Mouse (Mus musculus): ENCODE results near the gene Rtn4rl1.

Rtn4rl1 gene

DNA sequence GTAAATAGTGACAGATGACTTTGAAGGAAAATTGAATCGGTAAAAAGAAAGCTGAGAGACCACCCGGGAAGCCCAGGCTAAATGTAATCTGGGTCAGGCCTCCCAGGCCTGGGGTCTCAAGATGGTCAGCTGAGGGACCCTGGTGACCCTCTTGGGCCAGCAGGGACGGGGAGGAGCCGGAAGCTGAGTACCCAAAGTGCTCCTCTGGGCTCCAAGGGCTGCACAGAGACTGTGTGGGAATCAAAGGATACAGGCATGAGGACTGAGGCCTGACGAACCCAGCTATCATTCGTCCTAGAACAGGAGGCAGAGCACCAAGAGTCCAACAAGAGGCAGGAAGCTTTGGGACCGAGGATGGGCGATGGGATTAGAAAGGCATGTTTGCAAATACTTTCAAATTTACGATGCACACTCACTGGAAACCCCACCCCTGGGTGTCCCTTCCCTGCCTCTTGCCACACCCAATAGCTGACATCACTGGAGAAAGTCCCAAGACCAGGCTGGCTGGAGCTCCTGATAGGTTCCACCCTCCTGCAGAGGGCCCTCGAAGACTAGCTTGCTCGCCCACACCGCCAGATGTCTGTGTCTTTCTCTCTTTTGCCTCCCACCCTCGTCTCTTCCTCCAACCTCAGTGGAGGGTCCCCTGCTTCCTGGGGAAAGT, 60.8 kb downstream of the Rtn4rl1 start:
- DNase-seq, result peak; percentile 65

GRCm38 (mm10) chr11:75255330-75255729, 61.7 kb downstream of the Rtn4rl1 start:
- no peak for DNase-seq

GRCm38 (mm10) chr11:75257056-75257648, 63.6 kb downstream of the Rtn4rl1 start:
- DNase-seq, result no peak

DNA sequence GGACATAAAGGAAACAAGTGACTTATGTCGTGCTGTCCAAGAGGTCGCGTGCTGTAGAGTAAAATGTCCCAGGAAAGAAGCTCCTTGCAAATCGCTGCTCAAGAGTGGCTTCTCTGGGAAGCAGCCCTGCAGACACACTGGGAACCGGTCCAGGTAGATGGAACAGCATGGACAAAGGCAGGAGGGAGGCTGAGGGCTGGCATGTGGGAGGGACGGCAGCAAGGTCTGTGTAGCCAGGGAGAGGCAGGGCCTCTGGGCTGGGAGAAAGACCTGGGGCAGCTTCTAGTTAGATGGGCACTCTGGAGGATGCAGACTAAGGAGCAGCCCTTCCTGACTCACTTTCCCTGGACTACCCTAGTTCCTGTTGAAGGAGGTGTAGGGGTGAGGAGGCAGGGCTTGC, 65.8 kb downstream of the Rtn4rl1 start:
- no peak for DNase-seq

- DNase-seq, result no peak
These were observed 66.5 kb downstream of the Rtn4rl1 start for GRCm38 (mm10) chr11:75259996-75260561.

- DNase-seq, result no peak
These were observed 67.4 kb downstream of the Rtn4rl1 start for GRCm38 (mm10) chr11:75261016-75261415.

- no peak for DNase-seq
These were observed 68.1 kb downstream of the Rtn4rl1 start for GRCm38 (mm10) chr11:75261730-75262129.

- no peak for DNase-seq
These were observed 68.6 kb downstream of the Rtn4rl1 start for GRCm38 (mm10) chr11:75262181-75262580.

GRCm38 (mm10) chr11:75262791-75263190, 69.2 kb downstream of the Rtn4rl1 start:
- DNase-seq, result no peak

DNA sequence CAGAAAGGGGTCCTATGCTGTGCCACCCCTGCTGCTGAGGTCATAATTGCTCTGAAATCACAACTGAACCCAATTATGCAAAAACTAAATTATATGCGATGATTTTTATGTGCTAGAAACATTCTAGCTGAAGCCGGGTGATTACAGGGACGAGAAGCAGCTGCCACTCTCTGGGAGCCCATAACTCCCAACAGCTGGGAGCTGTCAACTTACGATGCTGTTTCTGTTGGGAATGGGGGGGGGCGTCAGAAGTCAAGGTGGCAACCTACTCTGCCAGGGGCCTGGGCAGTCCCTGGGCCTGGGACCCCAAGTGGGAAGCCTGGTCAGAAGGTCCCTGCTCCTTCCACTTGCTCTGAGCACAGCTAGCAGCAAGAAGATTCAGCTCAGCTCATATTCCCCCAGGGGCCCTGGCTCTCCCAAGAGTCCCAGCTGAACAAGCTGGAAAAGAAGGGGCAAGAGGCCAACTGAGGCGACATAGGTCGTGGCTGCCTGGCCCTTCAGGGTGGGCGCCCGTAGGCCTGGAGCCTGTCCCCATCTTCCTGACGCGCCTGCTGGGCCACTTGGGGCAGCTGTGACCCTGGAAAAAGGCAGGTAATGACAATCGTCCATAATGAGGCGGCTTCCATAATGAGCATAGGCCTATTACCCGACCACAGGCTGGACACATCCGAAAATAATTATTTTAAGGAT, 69.8 kb downstream of the Rtn4rl1 start:
- peak; percentile 41 for DNase-seq

DNA sequence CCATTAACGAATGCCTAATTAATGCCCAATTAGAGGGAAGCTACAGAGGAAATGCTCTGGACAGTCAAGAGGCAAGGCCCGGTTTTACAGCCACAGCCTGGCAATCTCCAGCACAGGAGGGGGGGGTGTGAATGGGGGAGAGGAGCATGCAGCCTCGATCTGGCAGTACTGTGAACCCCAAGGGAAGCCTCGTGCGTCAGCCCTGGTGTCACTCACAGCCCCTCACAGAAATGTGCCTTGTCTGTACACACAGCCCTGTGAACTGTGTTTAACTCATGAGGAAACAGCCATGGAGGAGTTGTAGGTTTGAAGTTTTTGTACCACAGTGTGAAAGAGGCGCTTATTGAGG, 70.4 kb downstream of the Rtn4rl1 start:
- DNase-seq, result no peak

- DNase-seq, result no peak
These were observed 71.0 kb downstream of the Rtn4rl1 start for GRCm38 (mm10) chr11:75264550-75264949.

DNA sequence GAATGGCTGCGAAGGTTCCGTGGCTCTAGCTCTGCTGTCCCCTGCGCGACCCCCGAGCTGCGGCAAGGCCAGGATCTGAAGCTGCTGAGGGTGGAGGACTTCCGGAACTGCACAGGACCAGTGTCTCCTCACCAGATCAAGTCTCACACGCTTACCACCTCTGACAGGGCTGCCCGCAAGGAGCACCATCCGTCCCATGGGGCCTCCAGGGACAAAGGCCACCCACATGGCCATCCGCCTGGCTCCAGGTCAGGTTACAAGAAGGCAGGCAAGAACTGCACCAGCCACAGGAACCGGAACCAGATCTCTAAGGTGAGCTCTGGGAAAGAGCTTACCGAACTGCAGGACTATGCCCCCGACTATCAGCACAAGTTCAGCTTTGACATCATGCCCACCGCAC, 72.0 kb downstream of the Rtn4rl1 start:
- no peak for DNase-seq

GRCm38 (mm10) chr11:75267826-75268281, 74.3 kb downstream of the Rtn4rl1 start:
- DNase-seq, result peak; percentile 79

- no peak for DNase-seq
These were observed 74.9 kb downstream of the Rtn4rl1 start for GRCm38 (mm10) chr11:75268492-75268891.

- DNase-seq, result no peak
These were observed 75.6 kb downstream of the Rtn4rl1 start for GRCm38 (mm10) chr11:75269213-75269612.

GRCm38 (mm10) chr11:75270276-75270984, 76.8 kb downstream of the Rtn4rl1 start:
- DNase-seq, result no peak

DNA sequence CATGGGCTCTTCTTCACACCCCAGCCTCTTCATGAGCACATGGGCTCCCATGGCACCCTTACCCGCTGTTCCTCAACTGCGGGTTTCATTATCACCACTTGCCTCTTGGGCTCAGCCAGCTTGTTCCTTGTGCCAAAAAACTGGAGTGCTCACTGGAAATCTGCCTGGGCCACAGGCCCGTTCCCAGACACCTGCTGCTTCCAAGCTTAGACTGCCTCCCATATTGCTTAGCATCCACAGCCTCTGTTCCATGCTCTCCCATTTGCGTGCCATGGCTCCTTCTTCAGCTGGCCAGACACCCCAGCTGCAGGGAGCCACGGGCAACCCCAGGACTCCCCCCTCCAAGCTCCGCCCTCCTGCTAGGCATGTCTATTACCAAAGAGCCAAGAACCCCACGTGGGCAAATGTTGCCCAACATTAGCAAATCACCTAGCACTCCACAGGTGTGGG, 77.4 kb downstream of the Rtn4rl1 start:
- no peak for DNase-seq

DNA sequence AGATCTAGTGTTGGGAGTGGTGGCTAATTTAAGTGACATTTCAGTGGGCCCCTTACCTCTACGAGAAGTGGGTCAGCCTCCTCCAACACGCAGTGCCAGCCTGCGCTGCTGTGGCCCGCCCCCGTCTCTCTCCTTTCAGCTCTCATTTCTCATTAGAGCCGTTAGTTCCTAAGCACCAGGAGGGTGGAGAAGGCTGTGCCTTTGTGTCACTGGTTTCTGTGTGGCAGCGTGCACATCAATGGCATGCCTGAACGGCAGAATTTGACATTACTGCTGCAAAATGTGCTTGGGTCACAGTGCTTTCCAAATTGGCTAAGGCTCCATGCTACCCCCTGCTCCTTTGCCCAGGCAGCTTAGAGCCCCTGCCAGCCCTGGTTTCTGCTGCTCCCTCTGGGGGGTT, 79.9 kb downstream of the Rtn4rl1 start:
- DNase-seq, result no peak

GRCm38 (mm10) chr11:75275035-75275434, 81.5 kb downstream of the Rtn4rl1 start:
- no peak for DNase-seq

GRCm38 (mm10) chr11:75278115-75278514, 84.5 kb downstream of the Rtn4rl1 start:
- no peak for DNase-seq

DNA sequence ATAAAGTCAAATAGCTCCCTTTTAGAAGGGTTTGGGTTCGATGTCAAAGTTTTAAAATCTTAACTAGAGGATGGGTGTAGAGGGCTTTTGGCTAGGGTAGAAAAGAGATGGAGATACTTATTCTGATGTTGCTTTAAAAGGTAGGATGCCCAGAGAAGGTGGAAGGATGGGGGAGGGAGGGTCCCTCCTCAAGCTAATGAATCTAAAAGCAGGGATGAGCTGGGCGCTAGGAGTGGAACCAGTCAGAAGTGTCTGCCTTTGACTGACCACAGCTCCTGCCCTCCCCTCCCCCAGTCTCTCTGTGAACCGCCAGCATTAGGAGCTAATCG, 85.4 kb downstream of the Rtn4rl1 start:
- no peak for DNase-seq

DNA sequence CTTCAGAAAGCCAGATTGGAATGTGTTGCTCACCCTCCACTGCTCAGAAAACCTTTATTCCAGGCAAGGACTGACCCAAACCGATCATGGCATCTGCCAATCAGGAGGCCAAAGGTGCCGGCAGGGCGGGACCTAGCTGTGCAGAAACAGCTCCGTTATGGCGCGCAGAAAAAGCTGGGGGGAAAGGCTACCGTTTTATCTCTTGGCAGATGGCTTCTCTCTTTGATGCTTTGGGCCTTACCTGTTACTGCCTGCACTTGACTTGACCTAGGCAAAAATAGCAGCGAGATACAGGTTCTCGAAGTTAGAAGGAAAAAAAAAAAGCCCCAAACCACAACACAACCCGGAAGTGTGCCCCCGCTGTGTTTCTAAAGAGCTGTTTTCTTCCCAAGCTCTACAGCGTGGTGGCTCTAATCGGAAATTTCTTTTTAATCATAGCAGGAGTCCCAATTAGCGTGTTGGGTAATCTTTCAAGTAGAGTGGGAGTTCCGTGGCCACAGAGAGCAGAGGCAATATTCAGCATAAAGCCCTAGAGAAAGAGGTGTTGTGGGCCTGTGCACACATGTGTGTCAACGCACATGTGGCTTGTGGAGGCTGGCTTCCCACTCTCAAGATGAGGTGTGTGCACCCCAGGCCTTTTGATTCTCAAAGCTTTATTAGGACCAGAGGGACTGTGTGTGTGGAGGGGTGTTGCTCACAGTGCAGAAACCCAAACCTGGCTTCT, 85.9 kb downstream of the Rtn4rl1 start:
- DNase-seq, result no peak
